In genomic region chr4:42946733-42947290, GRCm38 (mm10) we compare ENCODE assay signal across 7 mouse cellular contexts. TPM values are rescaled to one million over a fixed set of nuclear protein-coding genes. Genes with fewer than 3 reads are reported as not detected.
DNase-seq lines count a peak whose midpoint lies in the region; ATAC-seq lines count a peak whose summit lies in the region.

No protein-coding gene starts in this region.

- 54% methylated on average over 10 of the region's 10 CpGs for WGBS in embryonic facial prominence, embryonic 11.5 days

- H3K9me3 ChIP-seq in embryonic facial prominence, embryonic 11.5 days (replicated peaks; ENCODE audit: control insufficient read depth, low read length), result no peaks in the 10 kb centered on the region

- no peak overlapping the region for H3K4me3 ChIP-seq in embryonic facial prominence, embryonic 11.5 days (ENCODE audit: low read depth, low read length)

- H3K27me3 ChIP-seq in embryonic facial prominence, embryonic 11.5 days (ENCODE audit: control insufficient read depth, insufficient read depth, low read length), result no peaks in the 10 kb centered on the region

- intact Hi-C loops in left cerebral cortex, postnatal 10 days (cut with DNase I), result no loop called here

- no peak for ATAC-seq in embryonic facial prominence, embryonic 11.5 days (replicated peaks; ENCODE audit: insufficient number of reproducible peaks, low FRiP score, low TSS enrichment, low read depth)
- ATAC-seq in granulocyte monocyte progenitor cell, adult 5-6 weeks (replicated peaks; ENCODE audit: poor library complexity, severe bottlenecking), result peak; percentile 29

- no peaks in the 10 kb centered on the region; the same call in 1 of the 2 replicates for H3K4me1 ChIP-seq in embryonic facial prominence, embryonic 11.5 days (ENCODE audit: control insufficient read depth, insufficient read depth, low read length)

- DNase-seq in embryonic facial prominence, embryonic 11.5 days (ENCODE audit: low spot score), result peak; percentile 31
- DNase-seq in left cerebral cortex, postnatal 10 days (ENCODE audit: extremely low spot score in 1 of 2, low spot score in 2 of 2), result peak; percentile 88 to 94
- peak; percentile 97 to 99 for DNase-seq in right cerebral cortex, postnatal 10 days (ENCODE audit: low spot score in 2 of 2)
- no peak for DNase-seq in heart, adult 18-20 months
- no peak for DNase-seq in adrenal gland, postnatal 36 days
- DNase-seq in adrenal gland, adult (ENCODE audit: inconsistent age in 2 of 2, low spot score in 1 of 2), result no peak

- no peak overlapping the region for H3K4me2 ChIP-seq in embryonic facial prominence, embryonic 11.5 days (ENCODE audit: low read depth, low read length)

- H3K9ac ChIP-seq in embryonic facial prominence, embryonic 11.5 days (replicated peaks; ENCODE audit: low read length), result no peak overlapping the region

- H3K27ac ChIP-seq in embryonic facial prominence, embryonic 11.5 days (replicated peaks; ENCODE audit: low read depth, low read length), result no peak overlapping the region

- H3K36me3 ChIP-seq in embryonic facial prominence, embryonic 11.5 days (replicated peaks; ENCODE audit: control insufficient read depth, insufficient read depth, low read depth, low read length), result no peaks in the 10 kb centered on the region

RNA-seq across cellular contexts. Expression of gene Dnajb5, which starts 2.8 kb away (rescaled TPM):
- polyA plus RNA-seq in embryonic facial prominence, embryonic 11.5 days (2014; fragmentation: Nextera tagmentation; extraction: Ambion mirVana), result 8.6 and 9.7 TPM in 2 replicates
- 4.4 and 16.3 TPM in 2 replicates for total RNA-seq in granulocyte monocyte progenitor cell, adult 5-6 weeks (2014; fragmentation: Nextera tagmentation)
- total RNA-seq in granulocyte monocyte progenitor cell, adult 5-6 weeks (2017), result 1.0 and 1.1 TPM in 2 replicates
- total RNA-seq in left cerebral cortex, postnatal 10 days (2021), result 100 to 1,000 TPM; 179 to 193 TPM
- total RNA-seq in heart, adult 18-20 months (2021), result 100 to 1,000 TPM in 1 of 2 experiments, 10 to 100 TPM in 1; 95.5 to 101 TPM
- total RNA-seq in adrenal gland, postnatal 36 days (2021), result 10 to 100 TPM; 10.9 to 35.1 TPM

RNA-seq across cellular contexts. Expression of gene 1700022I11Rik, which starts 22.6 kb away (rescaled TPM):
- polyA plus RNA-seq in embryonic facial prominence, embryonic 11.5 days (2014; fragmentation: Nextera tagmentation; extraction: Ambion mirVana), result 0.70 and 0.76 TPM in 2 replicates
- not detected in 2 replicates for total RNA-seq in granulocyte monocyte progenitor cell, adult 5-6 weeks (2014; fragmentation: Nextera tagmentation)
- 0.22 and 0.57 TPM in 2 replicates for total RNA-seq in granulocyte monocyte progenitor cell, adult 5-6 weeks (2017)
- total RNA-seq in left cerebral cortex, postnatal 10 days (2021), result not detected
- total RNA-seq in heart, adult 18-20 months (2021), result not detected
- total RNA-seq in adrenal gland, postnatal 36 days (2021), result not detected

RNA-seq across cellular contexts. Expression of gene Phf24, which starts 30.4 kb away (rescaled TPM):
- polyA plus RNA-seq in embryonic facial prominence, embryonic 11.5 days (2014; fragmentation: Nextera tagmentation; extraction: Ambion mirVana), result 0.43 and 0.80 TPM in 2 replicates
- total RNA-seq in granulocyte monocyte progenitor cell, adult 5-6 weeks (2014; fragmentation: Nextera tagmentation), result 0.11 and 0.21 TPM in 2 replicates
- 0.04 and 1.0 TPM in 2 replicates for total RNA-seq in granulocyte monocyte progenitor cell, adult 5-6 weeks (2017)
- 100 to 1,000 TPM; 283 to 300 TPM for total RNA-seq in left cerebral cortex, postnatal 10 days (2021)
- 1 to 10 TPM; 6.5 to 7.7 TPM for total RNA-seq in heart, adult 18-20 months (2021)
- 1 to 10 TPM; 1.3 to 1.8 TPM for total RNA-seq in adrenal gland, postnatal 36 days (2021)

RNA-seq across cellular contexts. Expression of gene Vcp, which starts 53.5 kb away (rescaled TPM):
- 686 and 688 TPM in 2 replicates for polyA plus RNA-seq in embryonic facial prominence, embryonic 11.5 days (2014; fragmentation: Nextera tagmentation; extraction: Ambion mirVana)
- total RNA-seq in granulocyte monocyte progenitor cell, adult 5-6 weeks (2014; fragmentation: Nextera tagmentation), result 207 and 209 TPM in 2 replicates
- total RNA-seq in granulocyte monocyte progenitor cell, adult 5-6 weeks (2017), result 303 and 304 TPM in 2 replicates
- 100 to 1,000 TPM; 270 to 280 TPM for total RNA-seq in left cerebral cortex, postnatal 10 days (2021)
- 100 to 1,000 TPM; 272 to 273 TPM for total RNA-seq in heart, adult 18-20 months (2021)
- total RNA-seq in adrenal gland, postnatal 36 days (2021), result 100 to 1,000 TPM; 332 to 368 TPM

Comparison
In these comparisons a context has a peak if more than half of its experiments do, and no peak if none do; other contexts are left out.
1. DNase-seq: peak in embryonic facial prominence, embryonic 11.5 days (single experiment), left cerebral cortex, postnatal 10 days (2 of 2) and right cerebral cortex, postnatal 10 days (2 of 2); none in heart, adult 18-20 months (0 of 2), adrenal gland, postnatal 36 days (0 of 2) and adrenal gland, adult (0 of 2).
2. RNA of gene Phf24, which starts 30.4 kb away (total RNA-seq): 283 to 300 TPM in left cerebral cortex, postnatal 10 days; 6.5 to 7.7 TPM in heart, adult 18-20 months, 1.3 to 1.8 TPM in adrenal gland, postnatal 36 days and 0.04 to 1.0 TPM in granulocyte monocyte progenitor cell, adult 5-6 weeks; every median in the first group is over 10 times any median in the second.